16 mouse cellular contexts compared by ENCODE assay signal in the genomic region with DNA sequence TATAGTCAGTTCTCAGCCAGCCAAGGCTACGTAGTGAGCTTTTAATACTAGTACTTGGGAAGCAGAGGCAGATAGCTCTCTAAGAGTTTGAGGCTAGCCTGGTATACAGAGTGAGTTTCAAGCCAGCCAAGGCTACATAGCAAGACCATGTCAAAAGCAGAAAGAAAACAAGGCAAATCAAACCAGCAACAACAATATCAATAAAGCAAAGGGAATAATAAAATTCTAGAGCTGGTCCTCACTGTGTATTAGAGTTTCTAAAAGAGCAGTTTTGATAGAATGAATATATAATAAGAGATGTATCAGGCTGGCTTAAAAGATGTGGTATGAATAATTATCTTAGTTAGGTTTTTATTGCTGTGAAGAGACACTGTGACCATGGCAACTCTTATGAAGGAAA.
"Had no signal": no experiment of that assay in that cellular context is flagged by ENCODE, and none has a peak within 500 bp of the region (broad histone marks: within the 10 kb centered on the region; RNA-seq: fewer than 3 reads in every experiment).

No protein-coding gene starts in this region.

- H3K27me3 ChIP-seq: neural tube, embryonic 13.5 days; neural tube, embryonic 15.5 days; stomach, embryonic 15.5 days had no signal

- H3K9ac ChIP-seq: neural tube, embryonic 13.5 days; neural tube, embryonic 15.5 days; stomach, embryonic 15.5 days had no signal

- H3K4me3 ChIP-seq: neural tube, embryonic 13.5 days; neural tube, embryonic 15.5 days; stomach, embryonic 15.5 days had no signal

- H3K36me3 ChIP-seq: neural tube, embryonic 13.5 days; neural tube, embryonic 15.5 days; stomach, embryonic 15.5 days had no signal

- H3K27ac ChIP-seq: neural tube, embryonic 13.5 days; neural tube, embryonic 15.5 days; stomach, embryonic 15.5 days; stomach, postnatal 0 days had no signal

- DNase-seq: retina, postnatal 1 day; right cerebral cortex, adult 18-20 months; right cerebral cortex, postnatal 14 days; right cerebral cortex, postnatal 25 days; right cerebral cortex, postnatal 4 days; spleen, adult 18-20 months; thymus, adult 18-20 months; thymus, adult 2 months; thymus, postnatal 14 days; thymus, postnatal 25 days; thymus, postnatal 36 days; thymus, postnatal 4 days had no signal

- H3K4me2 ChIP-seq: neural tube, embryonic 13.5 days; neural tube, embryonic 15.5 days; stomach, embryonic 15.5 days had no signal

- H3K4me1 ChIP-seq: stomach, embryonic 15.5 days had no signal

- H3K9me3 ChIP-seq: neural tube, embryonic 13.5 days; neural tube, embryonic 15.5 days; stomach, embryonic 15.5 days had no signal
